Mouse (Mus musculus) limb, embryonic 15.5 days (tissue): ENCODE data around the gene Zfhx3. TPM values are rescaled to one million over a fixed set of nuclear protein-coding genes. Genes with fewer than 3 reads are reported as not detected.

Experiments
- ATAC-seq: fragments of 200-750 bp; cut with Nextera tagmentation; 2 replicates; pipeline ENCODE4 v1.8.0; 2017; ENCODE audit warnings: low read depth, moderate TSS enrichment; ENCODE audit not compliant: insufficient number of reproducible peaks, low FRiP score, low TSS enrichment
- H3K27ac ChIP-seq: fragments of 300-500 bp; sonication (generic); 2 replicates; pipeline ENCODE4 v1.5.1; 2015; ENCODE audit warnings: moderate library complexity, mild to moderate bottlenecking, inconsistent platforms
- H3K27me3 ChIP-seq: fragments of 300-500 bp; sonication (generic); 2 replicates; pipeline ENCODE4 v1.6.1; 2015; ENCODE audit warnings: inconsistent platforms
- H3K36me3 ChIP-seq: fragments of 300-500 bp; sonication (generic); 2 replicates; pipeline ENCODE4 v1.6.1; 2015; ENCODE audit warnings: inconsistent platforms
- H3K4me1 ChIP-seq: fragments of 300-500 bp; sonication (generic); 2 replicates; pipeline ENCODE4 v1.6.1; 2015; ENCODE audit warnings: inconsistent platforms
- H3K4me2 ChIP-seq: fragments of 300-500 bp; sonication (generic); 2 replicates; pipeline ENCODE4 v1.6.1; 2015; ENCODE audit warnings: mild to moderate bottlenecking, inconsistent platforms
- H3K4me3 ChIP-seq: fragments of 300-500 bp; sonication (generic); 2 replicates; pipeline ENCODE4 v1.5.1; 2015; ENCODE audit warnings: mild to moderate bottlenecking, inconsistent platforms
- H3K9ac ChIP-seq: fragments of 300-500 bp; sonication (generic); 2 replicates; pipeline ENCODE4 v1.6.1; 2015; ENCODE audit warnings: inconsistent platforms
- H3K9me3 ChIP-seq: fragments of 300-500 bp; sonication (generic); 2 replicates; pipeline ENCODE4 v1.6.1; 2016; ENCODE audit warnings: inconsistent platforms
- WGBS: fragments of 180-500 bp; shearing (Covaris S2); methylation state at CpG from one replicate; pipeline ENCODE4 v1.1.7; 2015; 5-methylcytosine and 5-hydroxymethylcytosine counted together
- polyA plus RNA-seq: library from polyadenylated mRNA; unstranded; fragments of >200 nt; fragmentation: Nextera tagmentation; extraction: Ambion mirVana; gene quantifications from 2 replicates; pipeline ENCODE4 v1.2.1, GENCODE M21; 2015

The Zfhx3 gene
- polyA plus RNA-seq, 1 experiment from 2014 or later: 19.3 TPM

DNA sequence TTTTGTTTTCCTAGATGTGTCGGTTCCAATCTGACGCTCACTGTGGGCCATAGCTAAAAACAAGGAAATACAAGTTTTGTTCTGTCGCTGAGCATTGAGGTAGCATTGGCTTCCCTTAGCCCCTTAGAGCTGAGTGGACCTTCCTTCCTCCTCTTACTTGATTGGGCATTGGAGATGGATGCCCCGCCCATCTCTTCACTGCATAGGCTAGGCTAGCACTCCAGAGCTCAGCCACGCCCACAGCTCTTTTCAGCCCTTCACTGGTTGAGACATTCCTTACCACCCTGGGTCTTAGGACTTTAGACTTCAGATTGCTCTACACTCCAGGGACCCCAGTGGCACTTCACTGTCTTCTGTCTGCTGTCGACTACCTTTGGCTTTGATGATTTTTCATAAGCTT is 878.2 kb downstream of the Zfhx3 start:
- H3K4me2 ChIP-seq: peak overlapping the region; percentile 28; the same call in 1 of the 2 replicates
- H3K4me3 ChIP-seq: no peak overlapping the region
- ATAC-seq: no peak
- H3K9ac ChIP-seq: no peak overlapping the region
- no peaks in the 10 kb centered on the region for H3K9me3 ChIP-seq
- 28% methylated on average over 6 of the region's 6 CpGs for WGBS
- no peak overlapping the region for H3K27ac ChIP-seq
- H3K4me1 ChIP-seq: peaks cover 39% of the 10 kb centered on the region
- no peaks in the 10 kb centered on the region for H3K27me3 ChIP-seq
- H3K36me3 ChIP-seq: 0 out of 2 replicates have a peak, but pooled peaks cover 2% of the 10 kb centered on the region

DNA sequence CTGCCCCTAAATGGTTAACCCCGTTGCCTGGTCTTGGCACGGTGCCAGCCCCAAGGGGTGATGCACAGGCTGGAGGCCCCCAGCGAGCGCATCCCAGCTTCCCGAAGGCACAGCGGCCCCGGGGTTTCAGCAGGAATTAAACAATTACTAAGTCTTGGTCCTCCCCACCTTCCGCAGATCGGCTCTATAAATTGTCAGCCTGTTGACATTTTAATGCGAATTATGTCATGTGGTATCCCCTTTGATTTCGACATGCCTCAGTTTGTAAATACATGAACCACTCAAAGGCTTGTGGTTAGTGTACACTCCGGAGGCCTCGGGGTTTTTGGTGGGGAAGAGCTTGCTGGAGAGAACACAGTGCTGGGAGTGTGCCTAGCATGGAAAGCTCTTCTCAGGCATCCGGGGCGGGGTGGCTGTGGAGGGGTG is 880.4 kb downstream of the Zfhx3 start:
- peaks cover 48% of the 10 kb centered on the region for H3K4me1 ChIP-seq
- no peak overlapping the region for H3K4me3 ChIP-seq
- 0 out of 2 replicates have a peak, but pooled peaks have one; percentile 42 for ATAC-seq
- no peak overlapping the region for H3K9ac ChIP-seq
- no peak overlapping the region for H3K4me2 ChIP-seq
- WGBS: 33% methylated on average over 15 of the region's 15 CpGs
- H3K27me3 ChIP-seq: no peaks in the 10 kb centered on the region
- H3K9me3 ChIP-seq: no peaks in the 10 kb centered on the region
- no peak overlapping the region; the same call in 1 of the 2 replicates for H3K27ac ChIP-seq
- H3K36me3 ChIP-seq: 0 out of 2 replicates have a peak, but pooled peaks cover 2% of the 10 kb centered on the region

GRCm38 (mm10) chr8:108824049-108824448 is 881.6 kb downstream of the Zfhx3 start:
- H3K27ac ChIP-seq: no peak overlapping the region
- no peaks in the 10 kb centered on the region for H3K9me3 ChIP-seq
- peaks cover 52% of the 10 kb centered on the region for H3K4me1 ChIP-seq
- H3K4me3 ChIP-seq: no peak overlapping the region
- no peak overlapping the region for H3K9ac ChIP-seq
- H3K4me2 ChIP-seq: no peak overlapping the region
- no peaks in the 10 kb centered on the region for H3K27me3 ChIP-seq
- 0 out of 2 replicates have a peak, but pooled peaks cover 2% of the 10 kb centered on the region for H3K36me3 ChIP-seq
- ATAC-seq: no peak
- WGBS: 84% methylated on average over 4 of the region's 4 CpGs

DNA sequence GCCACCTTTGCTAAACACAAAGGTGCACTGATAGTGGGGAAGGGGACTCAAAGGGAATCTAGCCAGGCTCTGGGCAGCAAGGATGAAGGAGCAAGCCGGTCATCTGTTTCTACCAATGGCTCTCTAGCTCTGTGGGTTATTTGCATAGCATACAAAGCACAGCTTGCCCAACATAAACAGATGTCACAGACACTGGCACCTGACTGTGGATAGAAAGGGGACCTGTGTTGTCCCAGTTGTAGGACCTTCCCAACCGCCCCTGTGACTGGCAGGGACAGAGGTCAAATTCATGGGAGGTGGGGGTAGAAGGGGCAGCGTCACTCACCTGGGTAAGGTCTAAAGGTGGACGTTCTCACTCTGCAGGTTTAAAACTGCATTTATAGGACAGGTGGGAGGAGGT is 884.0 kb downstream of the Zfhx3 start:
- Histone ChIP-seq H3K4me3 (no peak overlapping the region), H3K4me2 (no peak overlapping the region), H3K9me3 (no peaks in the 10 kb centered on the region), H3K4me1 (peaks cover 46% of the 10 kb centered on the region), H3K27me3 (no peaks in the 10 kb centered on the region), H3K9ac (no peak overlapping the region), H3K27ac (no peak overlapping the region), H3K36me3 (0 out of 2 replicates have a peak, but pooled peaks cover 2% of the 10 kb centered on the region)
- 73% methylated on average over 4 of the region's 4 CpGs for WGBS
- no peak for ATAC-seq

GRCm38 (mm10) chr8:108827428-108827827 is 885.0 kb downstream of the Zfhx3 start:
- H3K4me2 ChIP-seq: no peak overlapping the region
- H3K9me3 ChIP-seq: no peaks in the 10 kb centered on the region
- no peak overlapping the region for H3K27ac ChIP-seq
- H3K36me3 ChIP-seq: 0 out of 2 replicates have a peak, but pooled peaks cover 2% of the 10 kb centered on the region
- H3K9ac ChIP-seq: no peak overlapping the region
- no peaks in the 10 kb centered on the region for H3K27me3 ChIP-seq
- no peak overlapping the region for H3K4me3 ChIP-seq
- ATAC-seq: no peak
- peaks cover 41% of the 10 kb centered on the region for H3K4me1 ChIP-seq
- WGBS: 36% methylated on average over 15 of the region's 15 CpGs

- no peaks in the 10 kb centered on the region for H3K9me3 ChIP-seq
- no peak overlapping the region for H3K4me3 ChIP-seq
- H3K4me2 ChIP-seq: no peak overlapping the region
- 19% methylated on average over 11 of the region's 12 CpGs for WGBS
- H3K9ac ChIP-seq: no peak overlapping the region
- H3K27ac ChIP-seq: 0 out of 2 replicates have a peak overlapping the region, but pooled peaks have one; percentile 11
- H3K27me3 ChIP-seq: no peaks in the 10 kb centered on the region
- no peaks in the 10 kb centered on the region for H3K36me3 ChIP-seq
- H3K4me1 ChIP-seq: peaks cover 28% of the 10 kb centered on the region
- ATAC-seq: peak; percentile 75
Observed at GRCm38 (mm10) chr8:108829305-108829717, 886.9 kb downstream of the Zfhx3 start.

DNA sequence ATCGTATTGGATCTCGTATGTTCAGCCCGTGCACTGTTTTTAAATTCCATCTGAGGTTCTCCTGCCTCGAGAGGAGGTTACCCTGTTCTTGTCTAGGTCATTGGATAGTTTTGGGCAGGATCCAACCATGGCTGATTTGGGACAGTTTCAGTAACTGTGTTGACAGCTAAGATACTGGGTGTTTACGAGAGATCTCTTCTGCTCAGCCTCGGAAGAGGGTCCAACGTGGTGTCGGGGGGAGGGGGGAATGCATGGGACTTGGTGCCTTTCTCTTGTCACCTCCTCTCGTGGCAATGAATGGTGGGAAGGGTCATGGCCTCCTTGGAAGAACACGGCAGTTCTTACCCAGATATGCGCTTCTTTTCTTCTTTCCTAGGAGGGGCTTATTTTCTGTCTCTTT is 892.7 kb downstream of the Zfhx3 start:
- Histone ChIP-seq H3K4me1 (peaks cover 8% of the 10 kb centered on the region), H3K27ac (no peak overlapping the region), H3K4me3 (no peak overlapping the region), H3K27me3 (no peaks in the 10 kb centered on the region), H3K4me2 (no peak overlapping the region), H3K9me3 (no peaks in the 10 kb centered on the region), H3K9ac (no peak overlapping the region), H3K36me3 (no peaks in the 10 kb centered on the region)
- no peak for ATAC-seq
- WGBS: 86% methylated on average over 11 of the region's 11 CpGs

GRCm38 (mm10) chr8:108837788-108838187 is 895.3 kb downstream of the Zfhx3 start:
- Histone ChIP-seq H3K9ac (no peak overlapping the region), H3K9me3 (no peaks in the 10 kb centered on the region), H3K36me3 (no peaks in the 10 kb centered on the region), H3K27me3 (no peaks in the 10 kb centered on the region), H3K4me1 (0 out of 2 replicates have a peak, but pooled peaks cover 8% of the 10 kb centered on the region), H3K4me3 (no peak overlapping the region), H3K4me2 (no peak overlapping the region), H3K27ac (no peak overlapping the region)
- WGBS: 24% methylated on average over 10 of the region's 10 CpGs
- ATAC-seq: no peak

- Histone ChIP-seq H3K9ac (no peak overlapping the region), H3K9me3 (no peaks in the 10 kb centered on the region), H3K36me3 (no peaks in the 10 kb centered on the region), H3K4me3 (no peak overlapping the region), H3K4me1 (0 out of 2 replicates have a peak, but pooled peaks cover 8% of the 10 kb centered on the region), H3K4me2 (no peak overlapping the region), H3K27me3 (no peaks in the 10 kb centered on the region), H3K27ac (no peak overlapping the region)
- WGBS: 89% methylated on average over 6 of the region's 6 CpGs
- no peak for ATAC-seq
Observed at GRCm38 (mm10) chr8:108838761-108839160, 896.3 kb downstream of the Zfhx3 start.

DNA sequence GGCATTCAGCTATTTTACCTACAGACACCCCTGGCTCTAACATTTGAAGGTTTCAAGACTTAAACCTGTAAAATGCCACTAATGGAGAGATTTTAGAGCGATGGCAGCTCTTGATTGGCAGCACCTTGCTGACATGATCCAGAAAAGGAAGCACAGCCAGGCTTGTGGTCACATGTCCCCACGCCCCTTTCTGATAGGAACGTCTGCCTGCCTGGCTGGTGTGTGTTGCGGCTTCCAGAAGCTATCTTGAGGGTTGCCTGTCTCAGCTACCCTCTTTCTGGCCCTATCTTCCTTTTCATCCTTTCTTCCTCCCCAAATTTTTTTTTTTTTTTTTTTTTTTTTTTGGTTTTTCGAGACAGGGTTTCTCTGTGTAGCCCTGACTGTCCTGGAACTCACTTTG is 899.9 kb downstream of the Zfhx3 start:
- H3K4me2 ChIP-seq: no peak overlapping the region
- H3K27me3 ChIP-seq: no peaks in the 10 kb centered on the region
- peaks cover 17% of the 10 kb centered on the region for H3K4me1 ChIP-seq
- 79% methylated on average over 5 of the region's 5 CpGs for WGBS
- no peak for ATAC-seq
- no peak overlapping the region for H3K27ac ChIP-seq
- 0 out of 2 replicates have a peak, but pooled peaks cover 3% of the 10 kb centered on the region for H3K36me3 ChIP-seq
- no peak overlapping the region for H3K4me3 ChIP-seq
- no peaks in the 10 kb centered on the region for H3K9me3 ChIP-seq
- H3K9ac ChIP-seq: no peak overlapping the region

DNA sequence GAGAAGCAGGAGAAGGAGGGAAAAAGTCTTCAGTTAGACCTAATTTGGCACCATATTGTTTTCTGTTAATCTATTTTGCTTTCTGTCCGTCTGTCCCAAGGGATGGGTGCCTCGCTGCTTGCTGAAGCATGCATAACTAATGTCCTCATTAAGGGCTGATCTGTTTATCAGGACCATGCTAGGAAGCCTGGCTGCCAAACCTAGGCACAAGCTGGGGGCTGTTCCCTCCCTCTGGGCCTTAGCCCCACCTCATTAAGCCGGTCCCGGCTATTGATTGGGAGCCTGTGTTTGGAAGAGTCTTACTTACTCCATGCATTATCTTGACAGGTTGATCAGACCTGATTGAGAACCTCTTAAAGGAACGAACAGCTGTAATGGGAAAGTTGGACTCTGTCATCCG is 903.7 kb downstream of the Zfhx3 start:
- WGBS: 52% methylated on average over 6 of the region's 6 CpGs
- no peak overlapping the region for H3K4me3 ChIP-seq
- no peaks in the 10 kb centered on the region for H3K27me3 ChIP-seq
- H3K9ac ChIP-seq: no peak overlapping the region
- peaks cover 12% of the 10 kb centered on the region for H3K4me1 ChIP-seq
- H3K27ac ChIP-seq: no peak overlapping the region
- H3K9me3 ChIP-seq: no peaks in the 10 kb centered on the region
- no peak for ATAC-seq
- peaks cover 6% of the 10 kb centered on the region; the same call in 1 of the 2 replicates for H3K36me3 ChIP-seq
- no peak overlapping the region for H3K4me2 ChIP-seq

GRCm38 (mm10) chr8:108846827-108847226 is 904.4 kb downstream of the Zfhx3 start:
- 52% methylated on average over 11 of the region's 11 CpGs for WGBS
- no peak overlapping the region for H3K4me3 ChIP-seq
- no peaks in the 10 kb centered on the region for H3K27me3 ChIP-seq
- no peak for ATAC-seq
- H3K36me3 ChIP-seq: peaks cover 6% of the 10 kb centered on the region; the same call in 1 of the 2 replicates
- no peak overlapping the region for H3K27ac ChIP-seq
- no peak overlapping the region for H3K9ac ChIP-seq
- peaks cover 12% of the 10 kb centered on the region for H3K4me1 ChIP-seq
- H3K9me3 ChIP-seq: no peaks in the 10 kb centered on the region
- no peak overlapping the region for H3K4me2 ChIP-seq

DNA sequence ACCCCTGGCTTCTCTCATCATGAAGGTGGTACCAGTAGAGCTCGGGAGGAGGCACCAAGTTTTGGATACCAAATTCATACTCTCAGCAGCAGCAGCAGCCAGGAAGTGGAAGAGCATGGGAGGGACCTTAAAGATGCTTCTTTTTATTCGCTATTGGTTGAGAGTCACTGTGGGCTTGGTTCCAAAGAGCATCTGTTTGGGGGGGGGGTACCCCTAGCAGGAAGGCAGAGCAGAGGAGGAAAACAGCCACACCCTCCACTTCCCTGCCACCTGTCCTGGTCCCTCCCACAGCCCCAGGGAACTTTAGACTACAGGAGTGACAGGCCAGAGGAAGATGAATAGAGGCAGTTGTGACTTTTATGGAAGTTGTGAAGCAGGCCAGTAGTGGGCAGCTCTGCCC is 904.9 kb downstream of the Zfhx3 start:
- no peak overlapping the region for H3K27ac ChIP-seq
- H3K4me2 ChIP-seq: no peak overlapping the region
- H3K9ac ChIP-seq: no peak overlapping the region
- no peaks in the 10 kb centered on the region for H3K9me3 ChIP-seq
- H3K36me3 ChIP-seq: peaks cover 6% of the 10 kb centered on the region; the same call in 1 of the 2 replicates
- no peak for ATAC-seq
- H3K4me3 ChIP-seq: no peak overlapping the region
- H3K27me3 ChIP-seq: no peaks in the 10 kb centered on the region
- H3K4me1 ChIP-seq: peaks cover 15% of the 10 kb centered on the region
- WGBS: 53% methylated on average over 2 of the region's 2 CpGs
